Mouse (Mus musculus) thymus, postnatal 0 days (tissue): ENCODE results near the gene Id4. TPM values are rescaled to one million over a fixed set of nuclear protein-coding genes. Genes with fewer than 3 reads are reported as not detected.

Experiments
- DNase-seq: peaks from one replicate; pipeline ENCODE4 v3.0.0-alpha.2; 2015; ENCODE audit warnings: low spot score
- polyA plus RNA-seq: library from polyadenylated mRNA; unstranded; fragments of >200 nt; fragmentation: Nextera tagmentation; extraction: Ambion mirVana; gene quantifications from 2 replicates; pipeline ENCODE4 v1.2.1, GENCODE M21; 2015

The Id4 gene
- polyA plus RNA-seq, 1 experiment from 2014 or later, result 3.6 TPM

- DNase-seq, result no peak
Measured at GRCm38 (mm10) chr13:48314500-48314899, 53.5 kb downstream of the Id4 start.
